Comparison of ENCODE assay signal across 8 mouse cellular contexts in the genomic region with DNA sequence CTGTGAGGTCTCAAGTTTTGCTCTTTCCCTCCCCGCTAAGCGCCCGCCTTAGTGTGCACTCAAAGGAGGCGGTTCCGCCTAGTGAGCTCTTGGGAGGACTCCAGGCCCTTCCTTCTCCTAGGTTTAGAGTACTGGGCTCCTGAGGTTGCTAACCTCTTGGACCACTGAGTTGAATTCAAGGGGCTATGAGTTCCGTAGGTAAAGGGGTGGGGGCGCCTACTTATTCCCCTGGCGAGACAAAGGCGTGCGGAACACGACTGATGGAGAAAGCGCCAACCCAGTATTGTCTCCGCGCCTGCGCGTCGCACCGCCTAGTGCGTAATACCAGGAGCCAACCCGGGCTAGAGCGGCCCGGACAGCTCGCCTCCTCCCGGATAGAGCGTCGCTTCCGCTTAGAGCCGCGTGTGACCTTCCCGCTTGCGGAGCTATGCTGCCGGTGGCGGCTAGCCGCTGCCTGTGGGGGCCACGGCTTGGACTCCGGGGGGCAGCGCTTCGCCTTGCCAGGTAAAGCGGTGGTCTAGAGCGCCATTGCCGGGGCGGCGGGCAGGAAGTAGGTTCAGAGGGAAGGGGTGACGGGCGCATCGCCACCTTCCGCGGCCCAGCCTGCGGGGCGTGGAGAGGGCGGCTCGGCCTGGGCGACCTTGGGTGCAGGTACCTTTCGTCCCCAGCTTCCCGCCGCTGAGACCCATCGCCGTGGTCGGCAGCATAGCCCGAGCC. TPM values are rescaled to one million over a fixed set of nuclear protein-coding genes. Genes with fewer than 3 reads are reported as not detected.
A peak's percentile ranks its signal among the peaks of the same experiment; 100 is the strongest.
DNase-seq lines count a peak whose midpoint lies in the region; ATAC-seq and TF ChIP-seq lines count a peak whose summit lies in the region.

Gene Mrpl12, plus strand, starts transcription at position 349 of the 717 bp plus-strand sequence.

- TF ChIP-seq CTCF in CH12.LX (conservative IDR thresholded peaks at IDR 0.05 in 1 of 2, IDR thresholded peaks at IDR 0.05 in 1 of 2; ENCODE audit: low read depth in 2 of 2, low read length in 2 of 2), result no peak
- 0 out of 2 replicates have a peak, but pooled peaks have one; percentile 0 for TF ChIP-seq CTCF in heart, postnatal 0 days (IDR thresholded peaks at IDR 0.05; ENCODE audit: low read depth)
- no peak for TF ChIP-seq CTCF in testis, adult 2 months (IDR thresholded peaks at IDR 0.05; ENCODE audit: control insufficient read depth, insufficient read depth, insufficient replicate concordance, low read depth, low read length)

- peak within 1 kb of the TSS; percentile 71 to 100 (median 85) for H3K4me3 ChIP-seq in CH12.LX (replicated peaks in 1 of 3; ENCODE audit: low read depth in 2 of 3, low read length in 2 of 3, poor library complexity in 1 of 3)
- peak within 1 kb of the TSS; percentile 99 for H3K4me3 ChIP-seq in forebrain, embryonic 12.5 days (replicated peaks)
- peak within 1 kb of the TSS; percentile 97 for H3K4me3 ChIP-seq in heart, postnatal 0 days (ENCODE audit: low read depth, low read length)
- H3K4me3 ChIP-seq in liver, embryonic 16.5 days (ENCODE audit: low read depth, low read length), result peak within 1 kb of the TSS; percentile 95
- H3K4me3 ChIP-seq in neural tube, embryonic 13.5 days, result peak within 1 kb of the TSS; percentile 97
- peak within 1 kb of the TSS; percentile 92 for H3K4me3 ChIP-seq in testis, adult 2 months (ENCODE audit: control insufficient read depth, low read depth, low read length)

- TF ChIP-seq RAD21 in CH12.LX (IDR thresholded peaks at IDR 0.05; ENCODE audit: low read depth, low read length), result no peak

- peaks cover 68 to 81% of the 10 kb centered on the region in 2 experiments for H3K36me3 ChIP-seq in CH12.LX (replicated peaks in 1 of 2; ENCODE audit: control insufficient read depth in 1 of 2, insufficient read depth in 1 of 2, low read length in 1 of 2)
- H3K36me3 ChIP-seq in forebrain, embryonic 12.5 days (replicated peaks), result peaks cover 80% of the 10 kb centered on the region
- H3K36me3 ChIP-seq in heart, postnatal 0 days (replicated peaks; ENCODE audit: control insufficient read depth, insufficient read depth, low read length), result peaks cover 70% of the 10 kb centered on the region
- H3K36me3 ChIP-seq in liver, embryonic 16.5 days (ENCODE audit: control insufficient read depth, insufficient read depth), result peaks cover 39% of the 10 kb centered on the region
- H3K36me3 ChIP-seq in neural tube, embryonic 13.5 days, result peaks cover 74% of the 10 kb centered on the region
- H3K36me3 ChIP-seq in testis, adult 2 months (ENCODE audit: control insufficient read depth, insufficient read depth, low read length), result peaks cover 2% of the 10 kb centered on the region

- DNase-seq in CH12.LX (ENCODE audit: extremely low read depth), result peak; percentile 94
- DNase-seq in c-Kit-positive CD71-positive TER-119-negative erythroid progenitor cells, embryonic 14.5 days (ENCODE audit: low read depth), result peak; percentile 93
- DNase-seq in heart, postnatal 0 days (ENCODE audit: low spot score), result peak; percentile 96
- DNase-seq in kidney, postnatal 4 days, result peak; percentile 93 to 94

- H3K79me2 ChIP-seq in CH12.LX (replicated peaks; ENCODE audit: control insufficient read depth, extremely low read depth, insufficient read depth, poor library complexity, severe bottlenecking), result peaks cover 26% of the 10 kb centered on the region

- H3K9me3 ChIP-seq in CH12.LX (replicated peaks; ENCODE audit: low read length), result no peaks in the 10 kb centered on the region
- no peaks in the 10 kb centered on the region for H3K9me3 ChIP-seq in forebrain, embryonic 12.5 days
- H3K9me3 ChIP-seq in heart, postnatal 0 days (replicated peaks; ENCODE audit: control insufficient read depth, low read length), result no peaks in the 10 kb centered on the region
- H3K9me3 ChIP-seq in liver, embryonic 16.5 days (replicated peaks; ENCODE audit: control insufficient read depth, low read length), result no peaks in the 10 kb centered on the region
- no peaks in the 10 kb centered on the region for H3K9me3 ChIP-seq in neural tube, embryonic 13.5 days

- peak; percentile 97 for TF ChIP-seq POLR2A in CH12.LX (IDR thresholded peaks at IDR 0.05; ENCODE audit: low read depth, low read length)
- peak; percentile 79 for TF ChIP-seq POLR2A in testis, adult 2 months (IDR thresholded peaks at IDR 0.05; ENCODE audit: control insufficient read depth, low read depth, low read length)

- no peaks in the 10 kb centered on the region for H3K27me3 ChIP-seq in CH12.LX (replicated peaks)
- no peaks in the 10 kb centered on the region for H3K27me3 ChIP-seq in forebrain, embryonic 12.5 days
- H3K27me3 ChIP-seq in heart, postnatal 0 days (ENCODE audit: control insufficient read depth, insufficient read depth, low read length), result no peaks in the 10 kb centered on the region
- no peaks in the 10 kb centered on the region for H3K27me3 ChIP-seq in liver, embryonic 16.5 days (ENCODE audit: control insufficient read depth, insufficient read depth, low read depth, low read length)
- H3K27me3 ChIP-seq in neural tube, embryonic 13.5 days, result no peaks in the 10 kb centered on the region
- no peaks in the 10 kb centered on the region for H3K27me3 ChIP-seq in testis, adult 2 months (ENCODE audit: control insufficient read depth, insufficient read depth, low read length)

- H3K27ac ChIP-seq in CH12.LX (ENCODE audit: insufficient read depth, low read depth), result peak within 1 kb of the TSS; percentile 33
- H3K27ac ChIP-seq in forebrain, embryonic 12.5 days, result peak within 1 kb of the TSS; percentile 92
- H3K27ac ChIP-seq in heart, postnatal 0 days (ENCODE audit: low read depth), result peak within 1 kb of the TSS; percentile 81
- H3K27ac ChIP-seq in liver, embryonic 16.5 days (ENCODE audit: low read length), result peak within 1 kb of the TSS; percentile 72
- peak within 1 kb of the TSS; percentile 91 for H3K27ac ChIP-seq in neural tube, embryonic 13.5 days (replicated peaks)
- peak within 1 kb of the TSS; percentile 79 for H3K27ac ChIP-seq in testis, adult 2 months (ENCODE audit: control insufficient read depth, insufficient read depth, low read depth, low read length)

- peak within 1 kb of the TSS; percentile 72 for H3K9ac ChIP-seq in CH12.LX (ENCODE audit: insufficient read depth, low read depth)
- H3K9ac ChIP-seq in forebrain, embryonic 12.5 days, result peak within 1 kb of the TSS; percentile 89
- peak within 1 kb of the TSS; percentile 91 for H3K9ac ChIP-seq in heart, postnatal 0 days (replicated peaks; ENCODE audit: low read depth, low read length)
- H3K9ac ChIP-seq in liver, embryonic 16.5 days (ENCODE audit: low read depth, low read length), result peak within 1 kb of the TSS; percentile 84
- H3K9ac ChIP-seq in neural tube, embryonic 13.5 days, result peak within 1 kb of the TSS; percentile 87

- peak within 1 kb of the TSS; percentile 89 for H3K4me2 ChIP-seq in CH12.LX (ENCODE audit: insufficient read depth, low read depth, poor library complexity, severe bottlenecking)
- peak within 1 kb of the TSS; percentile 91 for H3K4me2 ChIP-seq in forebrain, embryonic 12.5 days
- peak within 1 kb of the TSS; percentile 84 for H3K4me2 ChIP-seq in heart, postnatal 0 days (ENCODE audit: low read depth, low read length)
- peak within 1 kb of the TSS; percentile 89 for H3K4me2 ChIP-seq in liver, embryonic 16.5 days (ENCODE audit: low read depth, low read length)
- peak within 1 kb of the TSS; percentile 97 for H3K4me2 ChIP-seq in neural tube, embryonic 13.5 days

- H3K4me1 ChIP-seq in CH12.LX (ENCODE audit: control insufficient read depth in 1 of 2, insufficient read depth in 2 of 2), result peaks cover 7 to 30% of the 10 kb centered on the region in 2 experiments
- H3K4me1 ChIP-seq in forebrain, embryonic 12.5 days, result peaks cover 24% of the 10 kb centered on the region
- peaks cover 12% of the 10 kb centered on the region for H3K4me1 ChIP-seq in heart, postnatal 0 days (ENCODE audit: control insufficient read depth, insufficient read depth)
- peaks cover 27% of the 10 kb centered on the region for H3K4me1 ChIP-seq in liver, embryonic 16.5 days (ENCODE audit: control insufficient read depth, low read depth, low read length)
- peaks cover 22% of the 10 kb centered on the region for H3K4me1 ChIP-seq in neural tube, embryonic 13.5 days (replicated peaks)
- H3K4me1 ChIP-seq in testis, adult 2 months (ENCODE audit: control insufficient read depth, insufficient read depth, low read length), result peaks cover 11% of the 10 kb centered on the region

- under 1% methylated on average over 60 of the region's 60 CpGs for WGBS in forebrain, embryonic 12.5 days
- WGBS in heart, postnatal 0 days, result under 1% methylated on average over 60 of the region's 60 CpGs
- 0% methylated on average over 57 of the region's 60 CpGs for WGBS in liver, embryonic 16.5 days (ENCODE audit: insufficient replicate concordance)
- under 1% methylated on average over 60 of the region's 60 CpGs for WGBS in neural tube, embryonic 13.5 days

- dilution Hi-C loops in CH12.LX (cut with MboI; ENCODE audit: extremely low pct_ligation_motif_present, extremely low pct_unique_long_range_greater_than_20kb, low sequenced_read_pairs), result no loop called here

- TF ChIP-seq EP300 in CH12.LX (IDR thresholded peaks at IDR 0.05; ENCODE audit: low read length), result no peak
- peak; percentile 88 for TF ChIP-seq EP300 in heart, postnatal 0 days (IDR thresholded peaks at IDR 0.05; ENCODE audit: low read depth)

- peak; percentile 95 for ATAC-seq in forebrain, embryonic 12.5 days (ENCODE audit: low FRiP score)
- ATAC-seq in heart, postnatal 0 days (ENCODE audit: insufficient read depth, low read depth), result peak; percentile 95
- peak; percentile 88 for ATAC-seq in liver, embryonic 16.5 days (ENCODE audit: low read depth)
- ATAC-seq in neural tube, embryonic 13.5 days (ENCODE audit: low read depth), result peak; percentile 94

- in situ Hi-C loops in CH12.LX (cut with MboI; ENCODE audit: low pct_ligation_motif_present, low pct_unique_long_range_greater_than_20kb, low sequenced_read_pairs), result no loop called here

TF ChIP-seq in CH12.LX, 34 proteins besides CTCF, POLR2A, EP300 and RAD21 (continues in another document):
- no peak for TF ChIP-seq ZC3H11A (IDR thresholded peaks at IDR 0.05; ENCODE audit: low read depth, low read length)
- peak; percentile 96 for TF ChIP-seq KAT2A (IDR thresholded peaks at IDR 0.05; ENCODE audit: insufficient replicate concordance, low read length)
- TF ChIP-seq RCOR1 (conservative IDR thresholded peaks at IDR 0.05; ENCODE audit: low read depth, low read length), result no peak
- peak; percentile 99 for TF ChIP-seq MXI1 (IDR thresholded peaks at IDR 0.05; ENCODE audit: low read depth, low read length)
- peak; percentile 97 for TF ChIP-seq NELFE (IDR thresholded peaks at IDR 0.05; ENCODE audit: low read depth, low read length)

RNA-seq across cellular contexts. Expression of gene Mrpl12, which starts in this region (rescaled TPM):
- total RNA-seq in CH12.LX (2012; rRNA removed) (267 and 336 TPM in 2 replicates), CH12.LX (2014; rRNA removed) (47.5 and 60.3 TPM in 2 replicates)
- 341 and 363 TPM in 2 replicates for polyA plus RNA-seq in CH12.LX (2012; ENCODE audit: insufficient read length, low read depth)
- polyA plus RNA-seq in forebrain, embryonic 12.5 days (2016; fragmentation: Nextera tagmentation; extraction: Ambion mirVana), result 130 and 135 TPM in 2 replicates
- 119 and 161 TPM in 2 replicates for total RNA-seq in heart, postnatal 0 days (2014; rRNA removed; ENCODE audit: low replicate concordance)
- 308 and 315 TPM in 2 replicates for polyA plus RNA-seq in heart, postnatal 0 days (2015; fragmentation: Nextera tagmentation; extraction: Ambion mirVana)
- polyA plus RNA-seq in liver, embryonic 16.5 days (2015; fragmentation: Nextera tagmentation; extraction: Ambion mirVana), result 81.5 and 83.1 TPM in 2 replicates
- polyA plus RNA-seq in neural tube, embryonic 13.5 days (2015; fragmentation: Nextera tagmentation; extraction: Ambion mirVana), result 123 and 124 TPM in 2 replicates
- polyA plus RNA-seq in testis, adult 2 months (2012; rRNA removed), result 84.6 and 94.8 TPM in 2 replicates

Comparison
In these comparisons a context has a peak if more than half of its experiments do, and no peak if none do; other contexts are left out.
1. Peak in every context shown above with its lines: DNase-seq, ATAC-seq, H3K4me3 ChIP-seq and H3K27ac ChIP-seq.
2. H3K27ac ChIP-seq: peak in every context shown above with its lines; median percentile 92 in forebrain, embryonic 12.5 days; 91 in neural tube, embryonic 13.5 days; 81 in heart, postnatal 0 days; 79 in testis, adult 2 months; 72 in liver, embryonic 16.5 days; 33 in CH12.LX.